Comparison of ENCODE assay signal across 14 mouse cellular contexts in the genomic region with DNA sequence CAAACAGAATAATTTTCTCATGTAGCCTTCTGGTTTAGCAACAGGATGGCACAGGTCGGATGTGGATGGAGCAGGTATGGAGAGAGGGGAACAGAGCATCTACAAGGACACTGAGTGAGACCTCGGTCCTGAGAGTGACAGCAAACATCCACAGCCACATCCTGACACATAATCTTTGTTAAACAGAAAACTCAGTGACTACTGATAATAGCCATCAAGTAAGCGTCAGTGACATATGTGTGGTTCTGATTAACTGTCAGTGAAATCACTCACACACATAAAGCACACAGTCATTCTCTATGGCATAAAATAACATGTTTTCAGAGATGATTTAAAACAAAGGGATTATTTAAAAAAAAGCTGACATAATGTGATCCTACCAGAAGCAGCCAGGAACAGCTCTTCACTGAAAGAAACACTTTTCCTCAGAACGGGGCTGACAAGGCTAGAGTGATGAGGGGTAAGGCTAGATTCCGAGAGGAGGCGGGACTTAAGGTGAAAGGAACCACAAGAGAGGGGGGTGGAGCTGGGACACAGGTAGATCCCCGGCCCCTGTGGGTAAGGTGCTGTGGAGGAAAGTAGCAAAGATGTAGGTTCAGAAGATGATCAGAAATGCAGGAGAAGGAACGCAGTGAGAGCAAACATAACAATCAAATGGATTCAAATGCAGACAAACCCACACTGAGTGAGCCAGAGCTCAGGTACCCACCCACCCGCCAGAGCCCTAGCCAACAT. TPM values are rescaled to one million over a fixed set of nuclear protein-coding genes. Genes with fewer than 3 reads are reported as not detected.
DNase-seq lines count a peak whose midpoint lies in the region; ATAC-seq lines count a peak whose summit lies in the region.
"Had no signal": no experiment of that assay in that cellular context is flagged by ENCODE, and none has a peak within 500 bp of the region (broad histone marks: within the 10 kb centered on the region; RNA-seq: fewer than 3 reads in every experiment).

No protein-coding gene starts in this region.

- no peak for DNase-seq in kidney, postnatal 14 days
- peak; percentile 76 for DNase-seq in ES-CJ7 (ENCODE audit: low read depth, low spot score)
- DNase-seq in c-Kit-positive CD71-positive TER-119-positive erythroid progenitor cells, embryonic 14.5 days (ENCODE audit: low spot score), result peak; percentile 86
- no peak for DNase-seq in layer of hippocampus, adult 18-20 months (ENCODE audit: low spot score in 2 of 2)
- DNase-seq in limb, embryonic 10.5 days (ENCODE audit: low spot score), result no peak
- DNase-seq in kidney, postnatal 25 days, result no peak
- DNase-seq: adrenal gland, postnatal 10 days; cerebellum, postnatal 14 days; right cerebral cortex, adult 18-20 months had no signal

- WGBS in kidney, embryonic 15.5 days, result 76% methylated on average over 9 of the region's 9 CpGs
- 31% methylated on average over 9 of the region's 9 CpGs for WGBS in liver, embryonic 16.5 days (ENCODE audit: insufficient replicate concordance)
- 81% methylated on average over 9 of the region's 9 CpGs for WGBS in limb, embryonic 10.5 days

- H3K4me3 ChIP-seq in kidney, embryonic 15.5 days (replicated peaks), result no peak overlapping the region
- peak overlapping the region; percentile 21 for H3K4me3 ChIP-seq in liver, embryonic 16.5 days (ENCODE audit: low read depth, low read length)
- H3K4me3 ChIP-seq in limb, embryonic 10.5 days, result no peak overlapping the region
- H3K4me3 ChIP-seq: layer of hippocampus, adult 2 months; myocyte had no signal

- no peaks in the 10 kb centered on the region for H3K4me1 ChIP-seq in kidney, embryonic 15.5 days
- peaks cover 21% of the 10 kb centered on the region for H3K4me1 ChIP-seq in liver, embryonic 16.5 days (ENCODE audit: control insufficient read depth, low read depth, low read length)
- H3K4me1 ChIP-seq in limb, embryonic 10.5 days, result no peaks in the 10 kb centered on the region

- no peaks in the 10 kb centered on the region for H3K9me3 ChIP-seq in kidney, embryonic 15.5 days (replicated peaks)
- no peaks in the 10 kb centered on the region for H3K9me3 ChIP-seq in liver, embryonic 16.5 days (replicated peaks; ENCODE audit: control insufficient read depth, low read length)
- no peaks in the 10 kb centered on the region for H3K9me3 ChIP-seq in limb, embryonic 10.5 days (replicated peaks)

- H3K36me3 ChIP-seq in kidney, embryonic 15.5 days, result peaks cover 33% of the 10 kb centered on the region
- H3K36me3 ChIP-seq in liver, embryonic 16.5 days (ENCODE audit: control insufficient read depth, insufficient read depth), result peaks cover 8% of the 10 kb centered on the region
- H3K36me3 ChIP-seq in limb, embryonic 10.5 days, result peaks cover 54% of the 10 kb centered on the region

- no peak overlapping the region for H3K9ac ChIP-seq in kidney, embryonic 15.5 days
- H3K9ac ChIP-seq in liver, embryonic 16.5 days (ENCODE audit: low read depth, low read length), result peak overlapping the region; percentile 32
- H3K9ac ChIP-seq: hindbrain, embryonic 14.5 days had no signal

- H3K27ac ChIP-seq in kidney, embryonic 15.5 days, result no peak overlapping the region
- peak overlapping the region; percentile 89 for H3K27ac ChIP-seq in liver, embryonic 16.5 days (ENCODE audit: low read length)
- H3K27ac ChIP-seq in limb, embryonic 10.5 days, result no peak overlapping the region
- H3K27ac ChIP-seq: hindbrain, embryonic 14.5 days; layer of hippocampus, adult 2 months had no signal

- ATAC-seq in kidney, embryonic 15.5 days (replicated peaks; ENCODE audit: low FRiP score), result peak; percentile 82
- ATAC-seq in liver, embryonic 16.5 days (ENCODE audit: low read depth), result peak; percentile 97

- no peak overlapping the region for H3K4me2 ChIP-seq in kidney, embryonic 15.5 days
- H3K4me2 ChIP-seq in liver, embryonic 16.5 days (ENCODE audit: low read depth, low read length), result peak overlapping the region; percentile 54
- H3K4me2 ChIP-seq: hindbrain, embryonic 14.5 days had no signal

- H3K27me3 ChIP-seq in kidney, embryonic 15.5 days, result no peaks in the 10 kb centered on the region
- no peaks in the 10 kb centered on the region for H3K27me3 ChIP-seq in liver, embryonic 16.5 days (ENCODE audit: control insufficient read depth, insufficient read depth, low read depth, low read length)
- no peaks in the 10 kb centered on the region for H3K27me3 ChIP-seq in limb, embryonic 10.5 days (ENCODE audit: low read depth, poor library complexity, severe bottlenecking)

RNA-seq across cellular contexts. Expression of gene C2cd5, which starts 31.6 kb away (rescaled TPM):
- 31.5 and 34.3 TPM in 2 replicates for polyA plus RNA-seq in kidney, embryonic 15.5 days (2015; fragmentation: Nextera tagmentation; extraction: Ambion mirVana)
- polyA plus RNA-seq in liver, embryonic 16.5 days (2015; fragmentation: Nextera tagmentation; extraction: Ambion mirVana), result 18.4 and 18.5 TPM in 2 replicates
- total RNA-seq in layer of hippocampus, adult 18-20 months (2021), result 10 to 100 TPM; 85.2 to 88.4 TPM
- 45.3 and 46.1 TPM in 2 replicates for polyA plus RNA-seq in limb, embryonic 10.5 days (2016; fragmentation: Nextera tagmentation; extraction: Ambion mirVana)

Comparison
In these comparisons a context has a peak if more than half of its experiments do, and no peak if none do; other contexts are left out.
1. DNase-seq: peak in ES-CJ7 (single experiment) and c-Kit-positive CD71-positive TER-119-positive erythroid progenitor cells, embryonic 14.5 days (single experiment); none in kidney, postnatal 14 days (single experiment), layer of hippocampus, adult 18-20 months (0 of 2), limb, embryonic 10.5 days (single experiment) and kidney, postnatal 25 days (0 of 2).